Mouse (Mus musculus) gastrocnemius, postnatal 4 days (tissue): ENCODE results near the gene Ahsa1. TPM values are rescaled to one million over a fixed set of nuclear protein-coding genes. Genes with fewer than 3 reads are reported as not detected.

Experiments used
- microRNA-seq: library from miRNA; unstranded; fragments of <30 nt; microRNA quantifications from one replicate; pipeline ENCODE4 v1.2.0, GENCODE M21; 2021
- total RNA-seq, 2 experiments: library from RNA; stranded (reverse); gene quantifications; 2 replicates each; pipeline ENCODE4 v1.2.3; 2021

Ahsa1 gene
- total RNA-seq, 2 experiments from 2014 or later: 102 to 104 TPM

Small RNAs within 50 kb of the gene (microRNA-seq; reads per million reads assigned to microRNA genes)
- not detected for gene Gm47293

Other genes starting within 250 kb of the Ahsa1 start
- gene Tmem63c, start 245.1 kb upstream of the Ahsa1 start, total RNA-seq: under 1 TPM; 0.10 to 0.16 TPM
- not detected for gene Ngb, start 163.9 kb upstream of the Ahsa1 start, total RNA-seq
- gene Gstz1, start 119.3 kb upstream of the Ahsa1 start, total RNA-seq: 10 to 100 TPM; 52.4 to 56.7 TPM
- gene Pomt2, start 118.5 kb upstream of the Ahsa1 start, total RNA-seq: 10 to 100 TPM; 12.3 to 14.6 TPM
- under 1 TPM; 0.36 to 0.86 TPM for gene Samd15, start 66.8 kb upstream of the Ahsa1 start, total RNA-seq
- 1 to 10 TPM; 3.8 to 4.6 TPM for gene Tmed8, start 66.0 kb upstream of the Ahsa1 start, total RNA-seq
- under 1 TPM in 1 of 2 experiments, not detected in 1; 0.22 TPM for gene Noxred1, start 27.7 kb upstream of the Ahsa1 start, total RNA-seq
- gene Vipas39, start 223 bp upstream of the Ahsa1 start, total RNA-seq: 10 to 100 TPM; 18.1 to 20.7 TPM
- under 1 TPM; 0.25 to 0.41 TPM for gene Ism2, start 33.2 kb downstream of the Ahsa1 start, total RNA-seq
- 10 to 100 TPM; 41.7 to 44.1 TPM for gene Sptlc2, start 121.9 kb downstream of the Ahsa1 start, total RNA-seq
- 100 to 1,000 TPM; 164 to 167 TPM for gene Slirp, start 177.4 kb downstream of the Ahsa1 start, total RNA-seq
- 10 to 100 TPM; 16.2 to 16.5 TPM for gene Alkbh1, start 177.5 kb downstream of the Ahsa1 start, total RNA-seq
- gene Snw1, start 205.8 kb downstream of the Ahsa1 start, total RNA-seq: 10 to 100 TPM; 55.7 to 61.5 TPM
- not detected for gene Gm5788, start 228.2 kb downstream of the Ahsa1 start, total RNA-seq
- not detected for gene Gm8300, start 247.8 kb downstream of the Ahsa1 start, total RNA-seq